Mouse (Mus musculus): ENCODE measurements at regions not wholly inside any gene's neighbourhood (a gene's known extent, or its start where the extent isn't known, plus 50 kb on each side); places are given as distances from the start of the nearest gene placed in this dataset.

DNA sequence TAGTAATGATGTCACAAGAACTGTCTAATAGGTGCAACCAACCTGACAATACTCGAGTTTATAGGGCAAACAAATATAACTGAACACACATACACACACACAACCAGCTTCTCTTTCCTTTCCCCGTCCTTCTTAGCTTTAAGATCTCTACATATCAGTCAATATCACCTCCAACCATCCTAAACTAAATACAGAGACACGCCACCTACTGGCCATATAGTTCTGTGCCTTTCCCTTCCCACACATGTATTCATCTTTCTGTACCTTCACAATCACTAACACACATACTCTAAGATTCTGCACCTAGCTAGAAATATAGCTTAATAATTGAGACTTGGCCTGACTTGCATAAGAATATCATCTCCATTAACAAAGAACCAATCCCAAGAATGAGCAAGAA is 688.2 kb downstream of the Ntrk3 start:
- H3K27ac ChIP-seq (ENCODE audit: insufficient read depth, low read length): no peak overlapping the region
- no peaks in the 10 kb centered on the region for H3K36me3 ChIP-seq (ENCODE audit: control insufficient read depth, insufficient read depth, low read length, poor library complexity, severe bottlenecking)
- no peaks in the 10 kb centered on the region for H3K9me3 ChIP-seq (replicated peaks; ENCODE audit: control insufficient read depth, insufficient read depth, low read length, poor library complexity, severe bottlenecking)
- H3K4me1 ChIP-seq (ENCODE audit: control insufficient read depth, insufficient read depth, low read length): no peaks in the 10 kb centered on the region
- TF ChIP-seq CTCF (IDR thresholded peaks at IDR 0.05; ENCODE audit: low read depth, low read length) (no peak), EP300 (IDR thresholded peaks at IDR 0.05; ENCODE audit: insufficient read depth, low read depth, low read length) (no peak), POLR2A (IDR thresholded peaks at IDR 0.05; ENCODE audit: insufficient read depth, low read length) (no peak)
- H3K27me3 ChIP-seq (ENCODE audit: control insufficient read depth, insufficient read depth, low read length, poor library complexity, severe bottlenecking): no peaks in the 10 kb centered on the region
- no peak overlapping the region for H3K9ac ChIP-seq (ENCODE audit: low read depth, poor library complexity, severe bottlenecking)
- no peak overlapping the region for H3K4me3 ChIP-seq (ENCODE audit: low read depth, low read length)

DNA sequence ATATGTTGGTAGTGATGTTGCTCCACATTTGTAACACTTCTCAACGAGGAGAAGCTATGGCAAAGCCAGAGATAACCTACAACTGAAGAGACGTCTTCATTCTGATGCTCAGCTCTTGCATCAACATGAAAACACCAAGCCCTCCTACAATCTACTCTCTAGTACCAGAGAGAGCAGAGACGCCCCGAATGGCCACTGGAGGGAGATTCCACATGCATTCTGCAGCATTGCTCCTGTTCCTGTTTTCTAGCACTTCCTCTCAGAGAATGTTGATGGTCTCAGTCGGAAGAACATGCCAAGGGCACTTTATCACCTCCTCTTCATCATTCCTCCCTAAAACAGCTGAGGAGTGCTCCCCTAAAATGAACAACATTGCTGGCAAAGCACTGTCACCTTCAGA is 692.4 kb downstream of the Ntrk3 start:
- H3K27me3 ChIP-seq (ENCODE audit: control insufficient read depth, insufficient read depth, low read length, poor library complexity, severe bottlenecking): no peaks in the 10 kb centered on the region
- H3K4me1 ChIP-seq (ENCODE audit: control insufficient read depth, insufficient read depth, low read length): no peaks in the 10 kb centered on the region
- no peak overlapping the region for H3K27ac ChIP-seq (ENCODE audit: insufficient read depth, low read length)
- no peak overlapping the region for H3K9ac ChIP-seq (ENCODE audit: low read depth, poor library complexity, severe bottlenecking)
- no peaks in the 10 kb centered on the region for H3K36me3 ChIP-seq (ENCODE audit: control insufficient read depth, insufficient read depth, low read length, poor library complexity, severe bottlenecking)
- no peak for TF ChIP-seq EP300 (IDR thresholded peaks at IDR 0.05; ENCODE audit: insufficient read depth, low read depth, low read length)
- H3K4me3 ChIP-seq (ENCODE audit: low read depth, low read length): no peak overlapping the region
- H3K9me3 ChIP-seq (replicated peaks; ENCODE audit: control insufficient read depth, insufficient read depth, low read length, poor library complexity, severe bottlenecking): no peaks in the 10 kb centered on the region

DNA sequence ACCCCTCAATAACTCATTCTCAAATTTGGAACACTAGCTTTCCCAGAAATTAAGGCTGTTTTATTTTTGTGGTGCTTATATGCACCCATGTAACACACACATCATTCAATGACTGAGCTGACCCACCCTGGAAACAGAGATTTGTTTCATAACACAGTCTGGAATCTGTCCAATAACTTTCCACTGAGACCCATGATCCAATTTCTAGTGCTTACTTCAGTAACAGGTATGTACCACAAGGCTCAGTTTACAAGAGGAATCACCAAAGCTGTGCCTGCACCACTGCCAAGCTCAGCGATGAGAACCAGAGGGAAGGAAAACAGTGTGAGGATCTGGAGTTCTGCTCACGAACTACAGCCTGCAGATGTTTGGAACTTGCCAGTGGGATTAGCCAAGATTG is 706.8 kb downstream of the Ntrk3 start:
- Histone ChIP-seq H3K4me3 (ENCODE audit: low read depth, low read length) (no peak overlapping the region), H3K27ac (ENCODE audit: insufficient read depth, low read length) (no peak overlapping the region), H3K36me3 (ENCODE audit: control insufficient read depth, insufficient read depth, low read length, poor library complexity, severe bottlenecking) (no peaks in the 10 kb centered on the region), H3K9ac (ENCODE audit: low read depth, poor library complexity, severe bottlenecking) (no peak overlapping the region), H3K4me1 (ENCODE audit: control insufficient read depth, insufficient read depth, low read length) (no peaks in the 10 kb centered on the region), H3K9me3 (replicated peaks; ENCODE audit: control insufficient read depth, insufficient read depth, low read length, poor library complexity, severe bottlenecking) (no peaks in the 10 kb centered on the region), H3K27me3 (ENCODE audit: control insufficient read depth, insufficient read depth, low read length, poor library complexity, severe bottlenecking) (no peaks in the 10 kb centered on the region)
- TF ChIP-seq CTCF (IDR thresholded peaks at IDR 0.05; ENCODE audit: low read depth, low read length) (no peak), EP300 (IDR thresholded peaks at IDR 0.05; ENCODE audit: insufficient read depth, low read depth, low read length) (no peak), POLR2A (IDR thresholded peaks at IDR 0.05; ENCODE audit: insufficient read depth, low read length) (no peak)

DNA sequence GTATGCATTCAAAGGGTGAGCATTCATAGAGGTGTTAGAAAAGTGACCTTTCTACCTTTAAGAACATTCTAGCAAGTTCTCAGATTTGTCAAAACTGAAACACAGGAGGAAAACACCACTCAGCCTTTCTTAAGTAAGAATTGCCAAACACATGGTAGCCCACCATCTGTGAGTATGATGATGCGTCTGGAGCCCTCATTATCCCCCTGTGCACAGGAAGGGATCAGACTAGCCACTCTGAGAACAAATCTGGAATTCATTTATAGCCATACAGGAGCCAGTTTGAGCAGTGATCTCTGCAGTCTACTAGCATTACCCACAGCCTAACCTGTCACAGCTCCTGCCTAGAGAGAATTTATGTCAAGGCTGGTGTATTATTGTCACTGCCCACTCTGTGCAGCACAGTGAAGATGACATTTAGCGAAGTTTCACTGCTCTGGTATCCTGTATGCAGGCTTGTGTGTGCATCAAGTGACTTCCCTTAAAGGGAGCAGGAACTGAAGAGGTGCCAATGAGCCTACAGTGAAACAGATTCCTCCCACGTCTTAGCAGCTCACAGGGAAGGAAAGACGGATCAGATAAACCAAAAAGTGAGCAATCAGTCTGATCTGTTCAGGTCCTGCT is 710.7 kb downstream of the Ntrk3 start:
- Histone ChIP-seq H3K36me3 (ENCODE audit: control insufficient read depth, insufficient read depth, low read length, poor library complexity, severe bottlenecking) (no peaks in the 10 kb centered on the region), H3K4me1 (ENCODE audit: control insufficient read depth, insufficient read depth, low read length) (no peaks in the 10 kb centered on the region), H3K27me3 (ENCODE audit: control insufficient read depth, insufficient read depth, low read length, poor library complexity, severe bottlenecking) (no peaks in the 10 kb centered on the region), H3K4me3 (ENCODE audit: low read depth, low read length) (no peak overlapping the region), H3K9ac (ENCODE audit: low read depth, poor library complexity, severe bottlenecking) (no peak overlapping the region), H3K9me3 (replicated peaks; ENCODE audit: control insufficient read depth, insufficient read depth, low read length, poor library complexity, severe bottlenecking) (no peaks in the 10 kb centered on the region), H3K27ac (ENCODE audit: insufficient read depth, low read length) (no peak overlapping the region)
- TF ChIP-seq POLR2A (IDR thresholded peaks at IDR 0.05; ENCODE audit: insufficient read depth, low read length): no peak

DNA sequence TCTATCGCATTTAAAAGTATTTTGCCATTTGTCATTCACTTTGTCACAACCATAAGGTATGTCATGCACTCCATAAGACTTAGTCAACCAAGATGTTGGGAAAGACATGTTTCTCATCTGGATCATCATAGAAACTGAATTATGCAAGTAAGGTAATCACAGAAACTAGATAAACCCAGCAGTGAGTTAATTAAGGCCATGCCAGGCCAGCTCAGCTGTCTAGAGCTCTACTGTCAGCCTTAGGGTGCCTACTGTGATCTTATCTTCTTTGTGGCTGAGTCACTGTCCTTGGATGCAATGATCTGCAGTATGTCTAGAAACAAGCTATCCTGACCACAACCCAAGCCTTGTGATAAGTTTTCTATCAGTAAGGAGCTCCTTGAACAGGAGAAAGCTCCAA is 714.2 kb downstream of the Ntrk3 start:
- no peak overlapping the region for H3K27ac ChIP-seq (ENCODE audit: insufficient read depth, low read length)
- no peaks in the 10 kb centered on the region for H3K9me3 ChIP-seq (replicated peaks; ENCODE audit: control insufficient read depth, insufficient read depth, low read length, poor library complexity, severe bottlenecking)
- TF ChIP-seq EP300 (IDR thresholded peaks at IDR 0.05; ENCODE audit: insufficient read depth, low read depth, low read length) (no peak), POLR2A (IDR thresholded peaks at IDR 0.05; ENCODE audit: insufficient read depth, low read length) (no peak), CTCF (IDR thresholded peaks at IDR 0.05; ENCODE audit: low read depth, low read length) (no peak)
- H3K36me3 ChIP-seq (ENCODE audit: control insufficient read depth, insufficient read depth, low read length, poor library complexity, severe bottlenecking): no peaks in the 10 kb centered on the region
- H3K4me1 ChIP-seq (ENCODE audit: control insufficient read depth, insufficient read depth, low read length): no peaks in the 10 kb centered on the region
- H3K9ac ChIP-seq (ENCODE audit: low read depth, poor library complexity, severe bottlenecking): no peak overlapping the region
- H3K4me3 ChIP-seq (ENCODE audit: low read depth, low read length): no peak overlapping the region
- H3K27me3 ChIP-seq (ENCODE audit: control insufficient read depth, insufficient read depth, low read length, poor library complexity, severe bottlenecking): no peaks in the 10 kb centered on the region

DNA sequence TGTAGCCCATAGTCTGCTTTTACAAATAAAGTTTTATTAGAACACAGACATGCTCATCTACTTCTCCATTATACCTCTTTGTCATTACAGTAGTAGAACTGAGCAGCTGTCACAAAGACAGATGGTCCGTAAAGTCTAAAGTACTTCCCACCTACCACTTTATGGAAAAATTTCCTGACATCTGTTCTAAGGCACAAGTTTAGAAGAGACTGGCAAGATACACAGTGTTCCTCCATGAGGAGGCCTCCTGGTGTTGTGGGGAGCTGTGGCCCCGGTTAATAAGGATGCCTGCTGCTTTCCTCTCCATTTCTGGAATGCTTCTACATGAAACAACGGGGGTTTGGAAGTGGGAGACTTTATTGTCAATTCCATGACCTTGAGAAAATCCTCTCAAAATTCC is 714.7 kb downstream of the Ntrk3 start:
- H3K27me3 ChIP-seq (ENCODE audit: control insufficient read depth, insufficient read depth, low read length, poor library complexity, severe bottlenecking): no peaks in the 10 kb centered on the region
- H3K36me3 ChIP-seq (ENCODE audit: control insufficient read depth, insufficient read depth, low read length, poor library complexity, severe bottlenecking): no peaks in the 10 kb centered on the region
- H3K4me3 ChIP-seq (ENCODE audit: low read depth, low read length): no peak overlapping the region
- H3K9ac ChIP-seq (ENCODE audit: low read depth, poor library complexity, severe bottlenecking): no peak overlapping the region
- no peaks in the 10 kb centered on the region for H3K9me3 ChIP-seq (replicated peaks; ENCODE audit: control insufficient read depth, insufficient read depth, low read length, poor library complexity, severe bottlenecking)
- H3K27ac ChIP-seq (ENCODE audit: insufficient read depth, low read length): no peak overlapping the region
- no peak for TF ChIP-seq CTCF (IDR thresholded peaks at IDR 0.05; ENCODE audit: low read depth, low read length)
- TF ChIP-seq EP300 (IDR thresholded peaks at IDR 0.05; ENCODE audit: insufficient read depth, low read depth, low read length): no peak
- no peak for TF ChIP-seq POLR2A (IDR thresholded peaks at IDR 0.05; ENCODE audit: insufficient read depth, low read length)
- no peaks in the 10 kb centered on the region for H3K4me1 ChIP-seq (ENCODE audit: control insufficient read depth, insufficient read depth, low read length)

All from ES-Bruce4 (cell line).